Mouse (Mus musculus): ENCODE measurements around the gene Lin28a.

Gene Lin28a

GRCm38 (mm10) chr4:134018779-134019145, at the start of gene Lin28a:
TSS of gene Lin28a (minus strand) at chr4:134018841.
- ChIA-PET CTCF (interaction anchor here in 1 of 4 experiments (1.5 kb wide), 1 partner anchor 17 kb away, joined by 6 read pairs; no protein-coding TSS in a partner anchor), POLR2A (interaction anchor here in 2 of 4 experiments (0.7 to 1.7 kb wide), 8 partner anchors 9 to 424 kb away, joined by 3 to 4 read pairs (median 4); partner anchors contain the start of genes Cep85 (in 1 of the 2) and Sh3bgrl3 (in 1 of the 2))

DNA sequence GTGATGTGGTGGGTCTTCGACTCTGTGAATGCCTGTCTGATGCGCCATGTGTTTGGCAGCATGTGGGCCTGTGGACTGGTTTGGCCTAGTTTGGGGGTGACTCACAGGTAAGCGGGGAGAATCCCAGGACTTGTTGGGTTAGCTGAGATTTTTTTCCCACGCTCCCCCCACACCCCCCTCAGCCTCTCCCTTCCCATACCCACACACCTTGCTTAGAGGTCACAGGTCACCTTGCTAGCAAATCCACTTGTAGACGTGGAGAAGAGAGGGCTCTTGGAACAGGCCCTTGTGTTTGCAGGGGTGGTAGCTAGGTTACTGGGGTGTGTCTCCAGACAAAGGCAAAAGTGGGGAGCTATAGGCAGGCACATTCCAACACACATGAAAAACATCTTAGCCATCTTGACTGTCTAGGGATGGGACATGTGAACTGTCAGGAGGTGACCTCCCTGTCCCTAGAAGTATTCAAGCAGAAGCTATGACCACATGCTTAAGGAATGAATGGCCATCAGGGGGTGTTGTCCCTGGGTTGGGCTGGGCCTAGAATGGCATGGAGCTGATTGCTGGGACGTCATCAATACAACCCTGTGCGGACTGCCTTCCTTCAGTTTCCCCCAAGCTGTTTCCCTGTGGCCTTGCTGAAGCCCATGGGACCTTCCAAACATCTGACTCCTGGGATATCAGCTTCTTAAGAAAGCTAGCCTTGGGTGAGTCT, 49.3 kb upstream of the Lin28a start:
- POLR2A ChIA-PET = interaction anchor here in 3 of 4 experiments (0.5 to 7.6 kb wide), 43 partner anchors 8 to 1205 kb away, joined by 3 to 112 read pairs (median 4); partner anchors contain the start of genes Cep85 (in 2 of the 3), Clic4 (in 1 of the 3) and Crybg2 (in 1 of the 3)
- CTCF ChIA-PET = interaction anchor here (0.8 to 3.0 kb wide), 14 partner anchors 9 to 56 kb away, joined by 3 to 17 read pairs (median 4); no protein-coding TSS in a partner anchor

GRCm38 (mm10) chr4:134067383-134067782, 48.7 kb upstream of the Lin28a start:
- POLR2A ChIA-PET = interaction anchor here in 3 of 4 experiments (0.5 to 7.6 kb wide), 29 partner anchors 7 to 252 kb away, joined by 3 to 112 read pairs (median 5); partner anchors contain the start of gene Cep85 (in 2 of the 3)
- CTCF ChIA-PET = interaction anchor here (0.5 to 3.0 kb wide), 12 partner anchors 9 to 56 kb away, joined by 3 to 17 read pairs (median 4); no protein-coding TSS in a partner anchor

GRCm38 (mm10) chr4:134065431-134066004, 46.9 kb upstream of the Lin28a start:
- ChIA-PET POLR2A (interaction anchor here in 2 of 4 experiments (0.8 to 7.6 kb wide), 9 partner anchors 9 to 205 kb away, joined by 3 to 112 read pairs (median 6); no protein-coding TSS in a partner anchor), CTCF (interaction anchor here in 2 of 4 experiments (0.6 to 1.8 kb wide), 5 partner anchors 13 to 134 kb away, joined by 3 to 5 read pairs (median 4); no protein-coding TSS in a partner anchor)

- ChIA-PET CTCF (interaction anchor here in 2 of 4 experiments (1.0 to 1.1 kb wide), 2 partner anchors 27 kb away, joined by 3 to 5 read pairs; no protein-coding TSS in a partner anchor), POLR2A (interaction anchor here in 2 of 4 experiments (0.5 to 3.4 kb wide), 11 partner anchors 12 to 164 kb away, joined by 3 to 29 read pairs (median 3); partner anchors contain the start of gene Dhdds (in 1 of the 2))
These were observed 43.9 kb upstream of the Lin28a start for GRCm38 (mm10) chr4:134062561-134062960.

DNA sequence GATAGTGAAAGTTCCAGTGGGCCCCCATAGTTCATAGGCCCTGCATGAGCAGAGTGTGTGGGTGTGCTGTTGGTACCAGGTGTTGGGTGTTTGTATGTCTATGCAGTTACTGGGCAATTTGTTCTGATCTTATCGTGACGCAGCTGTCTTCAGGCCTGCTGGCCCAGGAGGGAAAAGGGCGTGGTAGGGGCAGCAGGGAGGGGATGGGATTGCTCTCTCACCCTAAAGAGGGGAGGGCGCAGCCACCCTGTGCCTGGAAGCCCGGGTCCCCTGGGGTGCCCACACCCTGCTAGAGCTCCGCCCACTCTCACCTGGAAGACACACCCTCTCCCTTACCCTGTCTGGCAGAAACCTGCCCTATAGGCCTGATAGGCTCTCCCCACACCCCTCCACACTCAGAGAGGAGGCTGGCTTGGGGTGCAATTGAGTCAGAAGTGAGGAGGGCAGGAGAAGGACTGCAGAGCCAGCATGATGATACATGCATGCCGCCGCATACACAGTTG, 43.4 kb upstream of the Lin28a start:
- CTCF ChIA-PET = interaction anchor here in 3 of 4 experiments (0.6 to 1.1 kb wide), 4 partner anchors 26 to 781 kb away, joined by 3 to 6 read pairs (median 3); no protein-coding TSS in a partner anchor
- POLR2A ChIA-PET = interaction anchor here in 2 of 4 experiments (0.5 to 3.4 kb wide), 14 partner anchors 12 to 164 kb away, joined by 3 to 29 read pairs (median 3); partner anchors contain the start of gene Dhdds (in 1 of the 2)

DNA sequence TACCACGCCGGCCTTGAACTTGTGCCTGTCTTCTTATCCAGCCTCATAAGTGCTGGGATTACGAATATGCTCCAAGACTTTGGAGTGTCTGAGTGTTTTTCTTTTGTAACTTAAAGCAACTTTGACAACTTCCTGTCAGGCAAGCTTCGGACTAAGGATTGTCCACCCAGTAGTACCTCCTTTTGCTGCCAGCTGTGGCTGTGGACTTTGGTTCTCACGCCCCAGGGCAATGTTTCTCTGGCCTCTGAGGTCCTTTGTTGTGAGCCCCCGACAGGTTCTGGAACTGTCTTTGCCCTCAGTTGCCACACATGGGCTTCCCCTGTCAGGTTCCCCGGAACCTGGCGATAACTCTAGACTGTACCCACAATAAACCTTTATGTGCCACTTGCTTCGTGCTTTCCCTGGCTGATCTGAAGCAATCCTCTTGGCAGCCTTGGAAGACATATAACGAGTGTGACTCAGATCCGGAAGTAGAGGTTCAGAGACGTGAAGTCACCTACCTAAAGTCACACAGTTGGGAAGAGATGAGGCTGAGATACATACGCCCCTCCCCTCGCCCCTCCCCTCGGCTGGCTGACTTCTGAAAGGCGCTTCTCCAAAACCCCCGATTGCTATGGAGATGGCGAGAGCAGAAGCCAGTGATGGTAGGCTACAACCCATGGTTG, 42.7 kb upstream of the Lin28a start:
- ChIA-PET POLR2A (interaction anchor here in 3 of 4 experiments (0.5 to 3.4 kb wide), 18 partner anchors 7 to 246 kb away, joined by 3 to 29 read pairs (median 3); partner anchors contain the start of gene Cep85 (in 1 of the 3)), CTCF (interaction anchor here in 3 of 4 experiments (0.6 to 1.4 kb wide), 6 partner anchors 25 to 781 kb away, joined by 3 to 6 read pairs (median 3); no protein-coding TSS in a partner anchor)

- ChIA-PET CTCF (interaction anchor here in 3 of 4 experiments (0.7 to 1.4 kb wide), 5 partner anchors 13 to 25 kb away, joined by 3 to 6 read pairs (median 5); no protein-coding TSS in a partner anchor), POLR2A (interaction anchor here in 2 of 4 experiments (0.7 to 3.4 kb wide), 15 partner anchors 8 to 245 kb away, joined by 3 to 29 read pairs (median 4); partner anchors contain the start of genes Cep85 (in 1 of the 2) and Sh3bgrl3 (in 1 of the 2))
These were observed 41.7 kb upstream of the Lin28a start, which contains the start of gene Crybg2 for GRCm38 (mm10) chr4:134060135-134060865. TSS of gene Crybg2 (plus strand) at chr4:134060815.

DNA sequence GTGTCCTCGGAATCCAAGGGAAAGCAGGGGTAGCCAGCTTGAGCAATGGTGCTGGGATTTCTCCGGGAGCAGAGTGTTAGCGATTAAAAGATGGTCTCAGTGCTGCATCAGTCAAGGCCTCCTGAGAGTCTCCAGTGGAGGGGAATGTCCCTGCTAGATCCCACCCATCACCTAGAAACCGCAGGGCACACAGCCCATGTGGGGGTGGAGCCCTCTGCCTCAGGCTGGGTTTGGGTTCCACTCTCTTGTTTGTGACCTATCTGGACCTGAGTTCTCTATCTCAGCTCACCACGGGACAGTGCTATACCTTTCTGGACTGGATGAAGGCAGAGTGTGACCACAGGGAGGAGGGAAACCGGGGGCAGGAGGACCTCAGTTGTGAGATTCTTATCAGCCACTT, 40.3 kb upstream of the Lin28a start:
- ChIA-PET CTCF (interaction anchor here in 3 of 4 experiments (0.6 to 2.6 kb wide), 8 partner anchors 9 to 128 kb away, joined by 3 to 12 read pairs (median 8); partner anchors contain the start of gene Cep85 (in 1 of the 3)), POLR2A (interaction anchor here in 3 of 4 experiments (0.8 to 3.1 kb wide), 19 partner anchors 9 to 160 kb away, joined by 3 to 25 read pairs (median 4); no protein-coding TSS in a partner anchor)

GRCm38 (mm10) chr4:134058166-134058715, 39.6 kb upstream of the Lin28a start:
- CTCF ChIA-PET = interaction anchor here (0.6 to 2.6 kb wide), 13 partner anchors 9 to 148 kb away, joined by 3 to 12 read pairs (median 5); partner anchors contain the start of gene Cep85 (in 1 of the 4)
- POLR2A ChIA-PET = interaction anchor here in 3 of 4 experiments (0.6 to 3.1 kb wide), 29 partner anchors 8 to 238 kb away, joined by 3 to 25 read pairs (median 4); partner anchors contain the start of genes Cd52 (in 1 of the 3), E130218I03Rik (in 1 of the 3) and Sh3bgrl3 (in 1 of the 3)

GRCm38 (mm10) chr4:134053538-134053937, 34.9 kb upstream of the Lin28a start, which contains the start of gene Zfp683:
TSS of gene Zfp683 (plus strand) at chr4:134053838.
- ChIA-PET CTCF (interaction anchor here in 1 of 4 experiments (1.8 kb wide), 1 partner anchor 18 kb away, joined by 5 read pairs; no protein-coding TSS in a partner anchor), POLR2A (interaction anchor here in 2 of 4 experiments (0.6 to 1.9 kb wide), 3 partner anchors 28 to 151 kb away, joined by 3 to 5 read pairs (median 3); no protein-coding TSS in a partner anchor)

DNA sequence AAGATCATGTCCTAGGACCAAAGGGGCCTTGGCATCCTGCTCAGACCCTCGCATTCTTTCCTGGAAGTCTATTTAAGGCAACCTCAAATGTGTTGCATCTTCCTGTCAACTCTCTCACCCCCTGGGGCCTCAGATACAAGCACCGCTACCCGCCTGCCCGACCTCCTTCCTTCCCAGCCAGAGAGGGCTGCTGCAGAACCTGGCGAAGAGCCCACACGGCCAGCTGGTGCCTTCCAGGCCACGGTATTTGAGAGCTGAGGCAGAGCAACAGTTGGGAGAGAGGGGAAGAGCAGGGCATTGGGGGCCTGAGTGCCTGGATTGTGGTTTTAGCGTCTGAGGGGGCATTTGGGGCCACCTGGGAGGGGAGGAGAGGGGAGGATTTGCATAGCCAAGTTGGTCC, 33.9 kb upstream of the Lin28a start:
- CTCF ChIA-PET = interaction anchor here in 2 of 4 experiments (1.3 to 1.8 kb wide), 2 partner anchors 17 kb away, joined by 5 to 6 read pairs; no protein-coding TSS in a partner anchor
- POLR2A ChIA-PET = no interaction called here

DNA sequence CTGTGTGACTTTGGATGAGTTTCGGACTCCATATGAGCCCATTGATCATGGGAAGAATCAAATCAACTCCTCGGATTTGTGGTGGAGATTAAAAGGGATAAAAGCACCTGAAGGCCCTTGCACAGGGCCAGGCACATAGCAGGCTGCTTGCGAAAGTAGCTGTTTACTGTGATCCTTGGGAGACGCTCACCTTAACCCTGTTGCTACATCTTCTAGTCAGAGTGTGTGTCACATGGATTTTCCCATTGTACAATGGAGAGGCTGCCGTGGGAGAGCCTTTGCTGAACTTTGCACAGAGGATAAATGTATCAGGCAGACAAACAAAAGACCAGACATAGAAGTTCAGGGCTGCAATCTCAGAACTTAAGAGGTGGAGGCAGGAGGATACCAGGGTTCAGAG, 33.3 kb upstream of the Lin28a start:
- ChIA-PET POLR2A (no interaction called here), CTCF (interaction anchor here in 2 of 4 experiments (1.3 to 2.0 kb wide), 3 partner anchors 16 kb away, joined by 5 to 7 read pairs (median 6); no protein-coding TSS in a partner anchor)

GRCm38 (mm10) chr4:134047648-134048047, 29.0 kb upstream of the Lin28a start:
- CTCF ChIA-PET = interaction anchor here (0.6 to 2.5 kb wide), 13 partner anchors 8 to 1931 kb away, joined by 3 to 17 read pairs (median 4); partner anchors contain the start of gene Crybg2 (in 1 of the 4)
- POLR2A ChIA-PET = interaction anchor here in 1 of 4 experiments (1.1 to 1.2 kb wide), 3 partner anchors 8 to 26 kb away, joined by 3 to 6 read pairs (median 3); partner anchors contain the start of gene Crybg2

DNA sequence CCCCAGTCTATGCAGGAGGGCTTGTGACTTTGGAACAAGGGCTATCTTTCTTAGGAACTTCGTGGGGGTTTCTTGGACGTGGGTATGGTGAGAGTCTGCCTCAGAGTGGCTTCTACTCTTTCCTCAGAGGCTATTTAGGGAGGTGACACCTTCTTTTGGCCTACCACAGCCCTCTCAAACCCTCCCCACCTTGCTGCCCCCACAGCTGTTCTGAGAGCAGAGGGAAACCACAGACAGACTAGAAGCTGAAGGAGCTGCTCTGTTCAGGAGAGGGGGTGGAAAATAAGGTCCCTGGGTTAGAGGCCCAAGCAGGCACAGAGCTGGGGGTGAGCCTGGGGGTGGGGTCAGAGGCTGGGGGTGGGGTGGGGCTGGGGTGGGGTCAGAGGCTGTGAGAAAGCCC, 24.4 kb upstream of the Lin28a start:
- POLR2A ChIA-PET = interaction anchor here in 1 of 4 experiments (0.6 kb wide), 2 partner anchors 9 to 67 kb away, joined by 3 read pairs; no protein-coding TSS in a partner anchor
- CTCF ChIA-PET = interaction anchor here in 2 of 4 experiments (0.5 to 0.9 kb wide), 4 partner anchors 75 to 313 kb away, joined by 3 to 4 read pairs (median 4); partner anchors contain the start of gene Hmgn2 (in 1 of the 2)

All from embryonic stem cell, embryonic (primary cell).